Mouse (Mus musculus): ENCODE results near the gene B3gntl1.
A peak's percentile ranks its signal among the peaks of the same experiment; 100 is the strongest.

GRCm38 (mm10) chr11:121702111-121702894 is 29.4 kb upstream of the B3gntl1 start:
- no peak for TF ChIP-seq EP300 (optimal IDR thresholded peaks at IDR 0.05)
- peak; percentile 24; the same call in 1 of the 2 replicates for TF ChIP-seq CTCF (IDR thresholded peaks at IDR 0.05; ENCODE audit: low read depth)
